Mouse (Mus musculus) stomach, postnatal 0 days (tissue): ENCODE measurements around the gene Tmc6. TPM values are rescaled to one million over a fixed set of nuclear protein-coding genes. Genes with fewer than 3 reads are reported as not detected.

Experiments
- ATAC-seq: fragments of 200-750 bp; cut with Nextera tagmentation; 2 replicates; pipeline ENCODE4 v1.8.0; 2017; ENCODE audit not compliant: low FRiP score, low TSS enrichment
- DNase-seq: peaks from one replicate; pipeline ENCODE4 v3.0.0-alpha.2; 2016; ENCODE audit warnings: low spot score
- H3K27ac ChIP-seq: fragments of 300-500 bp; sonication (generic); replicated peaks from 2 replicates; pipeline ENCODE4 v1.5.1; 2014; ENCODE audit warnings: mild to moderate bottlenecking, control low read depth
- H3K27me3 ChIP-seq: fragments of 300-500 bp; sonication (generic); 2 replicates; pipeline ENCODE4 v1.6.1; 2014; ENCODE audit warnings: low read length; ENCODE audit not compliant: control insufficient read depth, insufficient read depth
- H3K36me3 ChIP-seq: fragments of 300-500 bp; sonication (generic); 2 replicates; pipeline ENCODE4 v1.6.1; 2014; ENCODE audit warnings: low read length, mixed read lengths; ENCODE audit not compliant: control insufficient read depth, insufficient read depth
- H3K4me1 ChIP-seq: fragments of 300-500 bp; sonication (generic); replicated peaks from 2 replicates; pipeline ENCODE4 v1.6.1; 2014; ENCODE audit warnings: antibody characterized with exemption; ENCODE audit not compliant: control insufficient read depth, insufficient read depth
- H3K4me2 ChIP-seq: fragments of 300-500 bp; sonication (generic); replicated peaks from 2 replicates; pipeline ENCODE4 v1.6.1; 2014; ENCODE audit warnings: low read depth, mild to moderate bottlenecking, control low read depth, moderate library complexity
- H3K4me3 ChIP-seq: fragments of 300-500 bp; sonication (generic); 2 replicates; pipeline ENCODE4 v1.5.1; 2014; ENCODE audit warnings: low read depth, low read length, control low read depth
- H3K9ac ChIP-seq: fragments of 300-500 bp; sonication (generic); 2 replicates; pipeline ENCODE4 v1.6.1; 2014; ENCODE audit warnings: mild to moderate bottlenecking, low read length, control low read depth, mixed read lengths
- H3K9me3 ChIP-seq: fragments of 300-500 bp; sonication (generic); 2 replicates; pipeline ENCODE4 v1.6.1; 2016; ENCODE audit warnings: low read length; ENCODE audit not compliant: control insufficient read depth
- CTCF ChIP-seq: IDR thresholded peaks from 2 replicates; pipeline ENCODE4 v1.5.1; 2016; ENCODE audit warnings: antibody characterized with exemption, low read depth, mild to moderate bottlenecking, moderate library complexity
- EP300 ChIP-seq: optimal IDR thresholded peaks from 2 replicates; pipeline ENCODE3; 2016; ENCODE audit warnings: antibody characterized with exemption
- WGBS: fragments of 180-500 bp; shearing (Covaris S2); extraction: QIAGEN DNeasy Blood & Tissue Kit; methylation state at CpG from one replicate; pipeline ENCODE4 v1.1.7; 2014; 5-methylcytosine and 5-hydroxymethylcytosine counted together
- polyA plus RNA-seq: library from polyadenylated mRNA; unstranded; fragments of >200 nt; fragmentation: Nextera tagmentation; extraction: Ambion mirVana; gene quantifications from 2 replicates; pipeline ENCODE4 v1.2.1, GENCODE M21; 2015

Gene Tmc6
- polyA plus RNA-seq, 1 experiment from 2014 or later, result 21.0 TPM

GRCm38 (mm10) chr11:117803166-117803688, 21.2 kb upstream of the Tmc6 start:
- no peaks in the 10 kb centered on the region for H3K36me3 ChIP-seq
- H3K4me3 ChIP-seq, result no peak overlapping the region
- no peak overlapping the region for H3K4me2 ChIP-seq
- 85% methylated on average over 3 of the region's 3 CpGs for WGBS
- H3K27me3 ChIP-seq, result no peaks in the 10 kb centered on the region
- ATAC-seq (peak; percentile 59), DNase-seq (no peak)
- H3K9me3 ChIP-seq, result no peaks in the 10 kb centered on the region
- no peaks in the 10 kb centered on the region for H3K4me1 ChIP-seq
- no peak for TF ChIP-seq CTCF
- no peak for TF ChIP-seq EP300
- H3K27ac ChIP-seq, result 0 out of 2 replicates have a peak overlapping the region, but pooled peaks have one; percentile 4
- no peak overlapping the region for H3K9ac ChIP-seq

DNA sequence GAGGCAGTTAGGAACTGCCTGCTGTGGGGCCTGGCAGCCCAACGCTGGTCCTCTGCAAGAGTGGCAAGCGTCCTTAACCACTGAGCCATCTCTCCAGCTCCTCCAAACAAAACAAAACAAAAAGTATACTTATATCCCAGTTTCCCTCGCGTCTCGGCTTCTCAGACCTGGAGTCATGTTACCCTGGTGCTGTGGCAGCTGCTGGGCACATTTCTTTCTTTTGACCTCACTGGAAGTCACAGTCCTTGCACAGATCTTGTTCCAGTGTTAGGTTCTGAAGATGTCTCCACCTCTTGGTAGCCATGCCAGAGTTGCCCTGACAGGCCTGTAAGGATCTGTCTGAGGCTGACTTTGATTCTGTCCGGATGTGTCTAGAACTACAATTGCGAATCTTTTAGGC, 19.7 kb upstream of the Tmc6 start:
- Histone ChIP-seq H3K4me1 (no peaks in the 10 kb centered on the region), H3K9me3 (no peaks in the 10 kb centered on the region), H3K27ac (no peak overlapping the region), H3K9ac (no peak overlapping the region), H3K27me3 (no peaks in the 10 kb centered on the region), H3K4me2 (no peak overlapping the region), H3K4me3 (no peak overlapping the region), H3K36me3 (no peaks in the 10 kb centered on the region)
- DNase-seq (no peak), ATAC-seq (no peak)
- TF ChIP-seq EP300, result no peak
- no peak for TF ChIP-seq CTCF
- WGBS, result 74% methylated on average over 7 of the region's 7 CpGs

DNA sequence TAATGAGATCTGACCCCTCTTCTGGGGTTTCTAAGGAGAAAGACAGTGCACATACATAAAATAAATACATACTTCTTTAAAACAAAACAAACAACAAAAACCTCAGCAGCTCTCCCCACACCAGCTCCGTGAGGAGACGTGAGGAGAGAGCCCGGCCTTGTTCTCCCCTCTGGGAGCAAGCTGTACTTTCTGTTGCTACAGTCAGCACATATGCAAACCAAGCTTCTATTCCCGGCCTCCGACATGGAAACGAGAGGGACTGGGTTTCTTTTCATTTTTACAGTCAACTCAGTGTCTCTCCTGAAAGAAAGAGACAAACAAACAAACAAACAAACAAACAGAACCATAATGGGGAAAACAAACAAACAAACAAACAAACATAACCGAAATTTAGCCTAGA, 18.0 kb upstream of the Tmc6 start:
- ATAC-seq (no peak), DNase-seq (no peak)
- Histone ChIP-seq H3K9me3 (no peaks in the 10 kb centered on the region), H3K36me3 (no peaks in the 10 kb centered on the region), H3K4me1 (no peaks in the 10 kb centered on the region), H3K4me2 (no peak overlapping the region), H3K4me3 (no peak overlapping the region), H3K27ac (no peak overlapping the region), H3K9ac (no peak overlapping the region), H3K27me3 (no peaks in the 10 kb centered on the region)
- 83% methylated on average over 7 of the region's 7 CpGs for WGBS
- TF ChIP-seq EP300, result no peak
- TF ChIP-seq CTCF, result no peak

DNA sequence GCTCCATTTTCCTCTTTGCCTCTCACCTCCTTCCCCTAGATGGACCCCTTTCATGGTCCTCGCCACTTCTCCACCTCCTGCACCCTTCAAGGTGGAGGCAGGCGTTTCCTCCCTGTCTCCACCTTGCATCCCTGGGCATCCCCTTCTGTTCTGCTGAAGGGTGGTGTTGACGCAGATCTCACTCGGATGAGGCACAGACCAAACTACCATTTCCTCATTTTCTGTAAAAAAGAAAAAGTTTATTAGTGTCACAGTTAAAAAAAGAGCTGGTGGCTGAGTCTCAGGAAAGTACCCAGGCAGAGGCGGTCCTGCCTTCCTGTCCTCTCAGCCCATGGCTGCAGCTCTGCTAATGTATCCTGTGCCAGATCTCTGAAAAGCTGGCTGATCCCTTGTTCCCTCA, 17.2 kb upstream of the Tmc6 start:
- Histone ChIP-seq H3K4me1 (no peaks in the 10 kb centered on the region), H3K9ac (no peak overlapping the region), H3K4me2 (no peak overlapping the region), H3K27ac (no peak overlapping the region), H3K27me3 (no peaks in the 10 kb centered on the region), H3K36me3 (no peaks in the 10 kb centered on the region), H3K4me3 (no peak overlapping the region), H3K9me3 (no peaks in the 10 kb centered on the region)
- no peak for DNase-seq
- 62% methylated on average over 5 of the region's 5 CpGs for WGBS
- TF ChIP-seq EP300 (no peak), CTCF (no peak)
- no peak for ATAC-seq

DNA sequence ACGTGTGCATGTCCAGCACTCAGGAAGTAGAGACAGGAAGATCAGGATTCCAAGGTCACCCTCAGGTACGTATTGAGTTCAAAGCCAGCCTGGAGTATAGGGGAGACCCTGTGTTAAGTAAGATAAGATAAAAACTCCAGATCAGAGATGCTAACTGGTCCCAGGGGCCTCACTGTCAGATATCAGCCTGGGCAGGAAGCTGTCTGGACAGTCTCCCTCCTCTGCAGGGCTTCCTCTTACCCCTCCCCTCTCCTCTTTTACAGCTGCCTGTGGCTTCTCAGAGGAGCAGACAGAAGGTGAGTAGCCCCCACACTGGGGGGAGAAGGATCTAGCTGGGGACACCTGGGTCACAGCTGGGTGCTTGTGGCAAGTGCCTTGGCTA, 16.2 kb upstream of the Tmc6 start:
- 37% methylated on average over 2 of the region's 2 CpGs for WGBS
- H3K36me3 ChIP-seq, result no peaks in the 10 kb centered on the region
- DNase-seq, result no peak
- H3K9ac ChIP-seq, result no peak overlapping the region
- H3K4me2 ChIP-seq, result no peak overlapping the region
- TF ChIP-seq CTCF (no peak), EP300 (no peak)
- no peaks in the 10 kb centered on the region for H3K9me3 ChIP-seq
- no peaks in the 10 kb centered on the region for H3K4me1 ChIP-seq
- no peaks in the 10 kb centered on the region for H3K27me3 ChIP-seq
- no peak overlapping the region for H3K27ac ChIP-seq
- no peak for ATAC-seq
- no peak overlapping the region for H3K4me3 ChIP-seq

- DNase-seq (no peak), ATAC-seq (0 out of 2 replicates have a peak, but pooled peaks have one; percentile 24)
- Histone ChIP-seq H3K4me2 (no peak within 1 kb of the TSS), H3K27me3 (no peaks in the 10 kb centered on the region), H3K9ac (no peak within 1 kb of the TSS), H3K4me1 (no peaks in the 10 kb centered on the region), H3K27ac (no peak within 1 kb of the TSS), H3K36me3 (no peaks in the 10 kb centered on the region), H3K4me3 (no peak within 1 kb of the TSS), H3K9me3 (no peaks in the 10 kb centered on the region)
- TF ChIP-seq EP300, result no peak
- TF ChIP-seq CTCF, result no peak
- WGBS, result 65% methylated on average over 9 of the region's 9 CpGs
Observed at GRCm38 (mm10) chr11:117797511-117798159, 15.6 kb upstream of the Tmc6 start, which contains the start of gene 6030468B19Rik. 6030468B19Rik (plus strand) TSS chr11:117797660.
